Mouse (Mus musculus) CH12.LX (cell line): ENCODE measurements around the gene Cbfa2t3.
A peak's percentile ranks its signal among the peaks of the same experiment; 100 is the strongest.

ENCODE experiments used
- CHD2 ChIP-seq: IDR thresholded peaks from 2 replicates; pipeline ENCODE4 v1.6.1; 2011; ENCODE audit warnings: low read length, improper control_type of control experiment
- CTCF ChIP-seq, 2 experiments: IDR thresholded peaks in 1 of 2; conservative IDR thresholded peaks in 1 of 2; 2 replicates each; pipeline ENCODE4 v1.5.1; 2011 to 2012; ENCODE audit warnings: low read depth in 2 of 2, low read length in 2 of 2, improper control_type of control experiment in 1 of 2, inconsistent platforms in 1 of 2, mild to moderate bottlenecking in 1 of 2, moderate library complexity in 1 of 2
- EP300 ChIP-seq: IDR thresholded peaks from 2 replicates; pipeline ENCODE4 v1.6.1; 2011; ENCODE audit warnings: low read length, improper control_type of control experiment
- NELFE ChIP-seq: IDR thresholded peaks from 2 replicates; pipeline ENCODE4 v1.6.1; 2011; ENCODE audit warnings: low read depth, low read length, improper control_type of control experiment
- NRF1 ChIP-seq: IDR thresholded peaks from 2 replicates; pipeline ENCODE4 v1.6.1; 2014; ENCODE audit warnings: low read depth, mild to moderate bottlenecking, inconsistent platforms, low read length, improper control_type of control experiment, moderate library complexity
- PAX5 ChIP-seq: IDR thresholded peaks from 2 replicates; pipeline ENCODE4 v1.6.1; 2012; ENCODE audit warnings: low read length, inconsistent platforms, mixed read lengths
- POLR2AphosphoS2 ChIP-seq: IDR thresholded peaks from 2 replicates; pipeline ENCODE4 v1.6.1; 2011; ENCODE audit warnings: low read depth, low read length, improper control_type of control experiment
- ZC3H11A ChIP-seq: IDR thresholded peaks from 2 replicates; pipeline ENCODE4 v1.6.1; 2012; ENCODE audit warnings: low read depth, mild to moderate bottlenecking, inconsistent platforms, low read length, improper control_type of control experiment

DNA sequence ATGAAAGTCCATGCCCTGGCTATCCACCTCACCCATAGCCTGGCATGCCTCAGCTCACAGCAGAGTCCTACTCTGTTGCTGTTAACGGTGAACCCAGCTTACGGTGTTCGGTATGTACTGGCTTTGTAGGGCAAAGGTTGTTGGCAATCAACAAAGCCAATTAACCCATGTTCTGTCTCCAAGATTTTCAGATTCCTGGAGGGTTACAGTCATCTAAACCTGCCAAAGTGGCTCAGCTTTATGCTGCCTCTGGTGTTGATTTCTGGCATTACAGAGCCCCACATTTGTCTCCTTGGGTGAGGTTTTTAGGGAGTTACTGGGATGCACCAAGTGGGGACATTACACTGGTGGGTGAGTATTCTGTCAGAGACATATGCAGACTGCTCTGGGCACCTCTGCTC is 1.7 kb downstream of the Cbfa2t3 start:
- TF ChIP-seq ZC3H11A, result no peak
- TF ChIP-seq POLR2AphosphoS2, result no peak
- no peak for TF ChIP-seq PAX5
- TF ChIP-seq EP300, result no peak
- no peak for TF ChIP-seq CHD2
- no peak for TF ChIP-seq NRF1
- peak; percentile 72 to 88 for TF ChIP-seq CTCF (conservative IDR thresholded peaks at IDR 0.05 in 1 of 2, IDR thresholded peaks at IDR 0.05 in 1 of 2; ENCODE audit: low read depth in 2 of 2, low read length in 2 of 2)
- TF ChIP-seq NELFE, result no peak
